Comparison of ENCODE assay signal across 9 mouse cellular contexts in the genomic region with DNA sequence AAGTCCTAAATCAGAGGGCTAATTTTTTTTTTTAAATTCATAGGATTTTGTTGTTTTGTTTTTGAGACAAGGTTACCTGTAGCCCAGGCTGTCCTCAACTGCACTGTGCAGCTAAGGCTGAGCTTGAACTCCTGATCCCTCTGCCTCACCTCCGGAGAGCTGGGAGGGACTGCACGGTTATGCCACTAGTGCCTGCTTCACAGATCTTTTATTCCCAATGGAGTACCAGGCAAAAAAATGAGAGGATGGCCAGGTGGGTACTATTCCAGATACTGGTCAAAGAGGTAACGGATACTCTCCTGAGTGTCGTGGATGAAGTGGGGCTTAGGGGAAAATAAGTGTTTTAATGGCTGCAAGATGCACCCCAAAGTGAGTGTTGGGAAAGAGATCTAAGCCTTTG. TPM values are rescaled to one million over a fixed set of nuclear protein-coding genes. Genes with fewer than 3 reads are reported as not detected.
DNase-seq lines count a peak whose midpoint lies in the region; ATAC-seq lines count a peak whose summit lies in the region.
"Had no signal": no experiment of that assay in that cellular context is flagged by ENCODE, and none has a peak within 500 bp of the region (broad histone marks: within the 10 kb centered on the region; RNA-seq: fewer than 3 reads in every experiment).

No protein-coding gene starts in this region.

- H3K27me3 ChIP-seq in heart, embryonic 13.5 days (replicated peaks): no peaks in the 10 kb centered on the region
- no peaks in the 10 kb centered on the region for H3K27me3 ChIP-seq in hindbrain, embryonic 11.5 days (ENCODE audit: control insufficient read depth, insufficient read depth, low read length)
- no peaks in the 10 kb centered on the region for H3K27me3 ChIP-seq in midbrain, embryonic 11.5 days (ENCODE audit: control insufficient read depth, insufficient read depth, low read length)
- H3K27me3 ChIP-seq: Patski had no signal

- H3K4me2 ChIP-seq in heart, embryonic 13.5 days: peak overlapping the region; percentile 92
- 0 out of 2 replicates have a peak overlapping the region, but pooled peaks have one; percentile 2 for H3K4me2 ChIP-seq in hindbrain, embryonic 11.5 days (replicated peaks; ENCODE audit: low read depth, low read length)
- peak overlapping the region; percentile 44 for H3K4me2 ChIP-seq in midbrain, embryonic 11.5 days

- peak overlapping the region; percentile 86 for H3K27ac ChIP-seq in heart, embryonic 13.5 days (replicated peaks)
- no peak overlapping the region for H3K27ac ChIP-seq in hindbrain, embryonic 11.5 days (ENCODE audit: low read depth, low read length)
- no peak overlapping the region for H3K27ac ChIP-seq in midbrain, embryonic 11.5 days (ENCODE audit: low read depth, low read length)

- H3K36me3 ChIP-seq in heart, embryonic 13.5 days: peaks cover 12% of the 10 kb centered on the region
- H3K36me3 ChIP-seq in hindbrain, embryonic 11.5 days (ENCODE audit: control insufficient read depth, insufficient read depth, low read length): no peaks in the 10 kb centered on the region
- no peaks in the 10 kb centered on the region for H3K36me3 ChIP-seq in midbrain, embryonic 11.5 days (ENCODE audit: control insufficient read depth, insufficient read depth, low read length)

- peak overlapping the region; percentile 92 for H3K4me3 ChIP-seq in heart, embryonic 13.5 days
- H3K4me3 ChIP-seq in hindbrain, embryonic 11.5 days (ENCODE audit: low read depth, low read length): peak overlapping the region; percentile 30
- H3K4me3 ChIP-seq in midbrain, embryonic 11.5 days (ENCODE audit: low read depth, low read length): peak overlapping the region; percentile 30

- 47% methylated on average over 4 of the region's 4 CpGs for WGBS in heart, embryonic 13.5 days
- WGBS in hindbrain, embryonic 11.5 days: 52% methylated on average over 4 of the region's 4 CpGs
- 49% methylated on average over 4 of the region's 4 CpGs for WGBS in midbrain, embryonic 11.5 days

- ATAC-seq in heart, embryonic 13.5 days (ENCODE audit: extremely low read depth, insufficient number of reproducible peaks, low FRiP score, low TSS enrichment): no peak
- ATAC-seq in hindbrain, embryonic 11.5 days (ENCODE audit: low FRiP score): no peak
- ATAC-seq in midbrain, embryonic 11.5 days (ENCODE audit: low FRiP score): 0 out of 2 replicates have a peak, but pooled peaks have one; percentile 5

- intact Hi-C loops in heart, postnatal 14 days (cut with DNase I): loop anchor here (5.0 kb wide), 1 partner anchor 35 kb away; no protein-coding TSS in a partner anchor

- peaks cover 30% of the 10 kb centered on the region for H3K4me1 ChIP-seq in heart, embryonic 13.5 days
- no peaks in the 10 kb centered on the region for H3K4me1 ChIP-seq in hindbrain, embryonic 11.5 days (replicated peaks; ENCODE audit: control insufficient read depth, insufficient read depth, low read length)
- peaks cover 6% of the 10 kb centered on the region; the same call in 1 of the 2 replicates for H3K4me1 ChIP-seq in midbrain, embryonic 11.5 days (ENCODE audit: control insufficient read depth, insufficient read depth, low read length)

- no peak for DNase-seq in heart, postnatal 14 days
- DNase-seq in cerebellum, adult 9-10 months: peak; percentile 38
- no peak for DNase-seq in hindbrain, embryonic 11.5 days (ENCODE audit: low spot score)
- peak; percentile 85 for DNase-seq in midbrain, embryonic 11.5 days (ENCODE audit: low spot score, missing footprints)
- DNase-seq in gastrocnemius, adult 18-20 months (ENCODE audit: low spot score): no peak
- no peak for DNase-seq in embryo, embryonic 9.5 days (ENCODE audit: extremely low spot score)
- DNase-seq in spleen, postnatal 4 days (ENCODE audit: low spot score in 2 of 2): no peak

- peak overlapping the region; percentile 79 for H3K9ac ChIP-seq in heart, embryonic 13.5 days
- peak overlapping the region; percentile 7; the same call in 1 of the 2 replicates for H3K9ac ChIP-seq in hindbrain, embryonic 11.5 days (ENCODE audit: low read depth, low read length)
- H3K9ac ChIP-seq in midbrain, embryonic 11.5 days (ENCODE audit: low read length): peak overlapping the region; percentile 54; the same call in 1 of the 2 replicates

- H3K9me3 ChIP-seq in heart, embryonic 13.5 days: no peaks in the 10 kb centered on the region
- no peaks in the 10 kb centered on the region for H3K9me3 ChIP-seq in hindbrain, embryonic 11.5 days (ENCODE audit: control insufficient read depth, low read length)
- H3K9me3 ChIP-seq in midbrain, embryonic 11.5 days (ENCODE audit: control insufficient read depth, low read length): no peaks in the 10 kb centered on the region

RNA-seq across cellular contexts. Expression of a gene that starts 0.8 kb away (rescaled TPM):
- 29.9 and 30.1 TPM in 2 replicates for polyA plus RNA-seq in heart, embryonic 13.5 days (2015; fragmentation: Nextera tagmentation; extraction: Ambion mirVana)
- total RNA-seq in heart, postnatal 14 days (2021): 10 to 100 TPM; 27.4 to 29.5 TPM
- polyA plus RNA-seq in hindbrain, embryonic 11.5 days (2014; fragmentation: Nextera tagmentation; extraction: Ambion mirVana): 7.6 and 10.4 TPM in 2 replicates
- 4.9 and 5.5 TPM in 2 replicates for polyA plus RNA-seq in midbrain, embryonic 11.5 days (2014; fragmentation: Nextera tagmentation; extraction: Ambion mirVana)
- 10 to 100 TPM; 11.9 to 13.2 TPM for total RNA-seq in gastrocnemius, adult 18-20 months (2021)

Comparison
In these comparisons a context has a peak if more than half of its experiments do, and no peak if none do; other contexts are left out.
1. H3K4me2 ChIP-seq: peak in every context shown above with its lines; median percentile 92 in heart, embryonic 13.5 days; 44 in midbrain, embryonic 11.5 days; 2 in hindbrain, embryonic 11.5 days.
2. H3K4me3 ChIP-seq: peak in every context shown above with its lines; median percentile 92 in heart, embryonic 13.5 days; 30 in hindbrain, embryonic 11.5 days; 30 in midbrain, embryonic 11.5 days.
3. H3K9ac ChIP-seq: peak in every context shown above with its lines; median percentile 79 in heart, embryonic 13.5 days; 54 in midbrain, embryonic 11.5 days; 7 in hindbrain, embryonic 11.5 days.
4. DNase-seq: peak in cerebellum, adult 9-10 months (single experiment) and midbrain, embryonic 11.5 days (single experiment); none in heart, postnatal 14 days (0 of 2), hindbrain, embryonic 11.5 days (single experiment), gastrocnemius, adult 18-20 months (single experiment), embryo, embryonic 9.5 days (single experiment) and spleen, postnatal 4 days (0 of 2).